Mouse (Mus musculus) embryonic facial prominence, embryonic 15.5 days (tissue): ENCODE measurements around the gene Frmd5. TPM values are rescaled to one million over a fixed set of nuclear protein-coding genes. Genes with fewer than 3 reads are reported as not detected.

Experiments used
- ATAC-seq: fragments of 200-750 bp; cut with Nextera tagmentation; 2 replicates; pipeline ENCODE4 v1.8.0; 2017; ENCODE audit warnings: low read depth, moderate TSS enrichment; ENCODE audit not compliant: insufficient number of reproducible peaks, low FRiP score, low TSS enrichment
- H3K27ac ChIP-seq: fragments of 300-500 bp; sonication (generic); replicated peaks from 2 replicates; pipeline ENCODE4 v1.5.1; 2015; ENCODE audit warnings: mild to moderate bottlenecking, inconsistent platforms
- H3K27me3 ChIP-seq: fragments of 300-500 bp; sonication (generic); 2 replicates; pipeline ENCODE4 v1.6.1; 2015; ENCODE audit warnings: inconsistent platforms
- H3K36me3 ChIP-seq: fragments of 300-500 bp; sonication (generic); 2 replicates; pipeline ENCODE4 v1.6.1; 2015; ENCODE audit warnings: mild to moderate bottlenecking, inconsistent platforms
- H3K4me1 ChIP-seq: fragments of 300-500 bp; sonication (generic); 2 replicates; pipeline ENCODE4 v1.6.1; 2015; ENCODE audit warnings: inconsistent platforms
- H3K4me2 ChIP-seq: fragments of 300-500 bp; sonication (generic); replicated peaks from 2 replicates; pipeline ENCODE4 v1.6.1; 2015; ENCODE audit warnings: mild to moderate bottlenecking, inconsistent platforms
- H3K4me3 ChIP-seq: fragments of 300-500 bp; sonication (generic); replicated peaks from 2 replicates; pipeline ENCODE4 v1.5.1; 2015; ENCODE audit warnings: mild to moderate bottlenecking, inconsistent platforms
- H3K9ac ChIP-seq: fragments of 300-500 bp; sonication (generic); 2 replicates; pipeline ENCODE4 v1.6.1; 2015; ENCODE audit warnings: inconsistent platforms
- H3K9me3 ChIP-seq: fragments of 300-500 bp; sonication (generic); replicated peaks from 2 replicates; pipeline ENCODE4 v1.6.1; 2016; ENCODE audit warnings: inconsistent platforms
- WGBS: fragments of 180-500 bp; shearing (Covaris S2); methylation state at CpG from one replicate; pipeline ENCODE4 v1.1.7; 2015; 5-methylcytosine and 5-hydroxymethylcytosine counted together
- polyA plus RNA-seq: library from polyadenylated mRNA; unstranded; fragments of >200 nt; fragmentation: Nextera tagmentation; extraction: Ambion mirVana; gene quantifications from 2 replicates; pipeline ENCODE4 v1.2.1, GENCODE M21; 2015

Frmd5 gene
- polyA plus RNA-seq, 1 experiment from 2014 or later, result 2.2 TPM

DNA sequence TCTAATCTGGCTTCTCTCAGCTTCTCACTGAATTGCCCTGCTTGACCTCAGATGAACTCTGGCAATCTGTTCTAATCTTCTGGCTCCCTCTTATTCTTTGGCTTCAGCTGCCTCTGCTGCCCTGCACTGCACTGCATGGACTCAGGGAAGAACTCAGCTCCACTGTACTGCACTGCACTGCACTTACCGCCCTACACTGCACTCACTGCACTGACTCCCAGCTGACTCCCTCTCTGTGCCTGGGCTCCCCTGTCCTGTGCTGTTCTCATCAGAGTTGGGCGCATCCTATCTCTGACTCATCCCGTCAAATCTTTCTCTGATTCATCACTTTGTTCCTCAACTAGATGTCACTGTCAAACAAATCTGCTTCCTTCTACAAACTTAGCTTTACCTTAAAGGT is 124.5 kb downstream of the Frmd5 start:
- no peak overlapping the region for H3K27ac ChIP-seq
- H3K36me3 ChIP-seq, result no peaks in the 10 kb centered on the region
- H3K27me3 ChIP-seq, result no peaks in the 10 kb centered on the region
- no peak overlapping the region for H3K4me3 ChIP-seq
- H3K4me2 ChIP-seq, result no peak overlapping the region
- no peak overlapping the region for H3K9ac ChIP-seq
- H3K4me1 ChIP-seq, result no peaks in the 10 kb centered on the region
- 83% methylated on average over 3 of the region's 3 CpGs for WGBS
- H3K9me3 ChIP-seq, result no peaks in the 10 kb centered on the region
- ATAC-seq, result no peak

DNA sequence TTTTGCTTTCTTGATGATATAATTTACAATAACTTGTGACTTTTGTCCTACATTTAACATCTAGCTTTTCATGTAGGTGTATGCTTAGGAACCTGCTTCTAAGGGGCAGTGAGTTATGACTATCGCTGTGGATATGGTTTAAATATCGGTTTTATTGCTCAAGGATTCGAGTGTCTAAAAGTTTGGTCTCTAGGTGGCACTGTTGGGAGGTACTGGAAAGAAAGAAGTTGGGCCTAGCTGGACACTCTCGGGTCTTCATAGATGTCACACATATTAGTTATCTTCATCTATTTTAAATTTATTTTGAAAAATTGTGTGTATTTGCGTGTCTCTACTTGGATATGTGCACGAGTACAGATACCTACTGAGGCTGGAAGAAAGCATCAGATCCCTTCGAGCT is 127.2 kb downstream of the Frmd5 start:
- WGBS, result 76% methylated on average over 7 of the region's 7 CpGs
- no peaks in the 10 kb centered on the region for H3K36me3 ChIP-seq
- no peak for ATAC-seq

DNA sequence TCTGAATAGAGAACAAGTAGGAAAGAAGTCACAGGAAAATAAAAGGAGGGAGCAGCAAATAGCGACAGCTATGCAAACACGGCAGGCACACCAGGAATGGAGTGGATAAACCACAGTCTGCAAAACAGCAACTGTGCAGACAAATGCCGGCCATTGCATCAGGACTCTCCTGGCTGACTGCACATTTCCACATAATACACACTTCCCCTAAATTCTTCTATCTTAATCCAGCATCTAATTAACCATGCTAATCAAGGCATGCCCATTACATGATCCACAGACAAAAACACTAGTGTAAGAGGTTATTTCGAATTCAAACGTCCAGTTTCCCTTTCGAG is 129.3 kb downstream of the Frmd5 start:
- Histone ChIP-seq H3K9me3 (no peaks in the 10 kb centered on the region), H3K36me3 (no peaks in the 10 kb centered on the region), H3K27me3 (no peaks in the 10 kb centered on the region), H3K9ac (no peak overlapping the region), H3K4me3 (no peak overlapping the region), H3K4me2 (no peak overlapping the region), H3K4me1 (no peaks in the 10 kb centered on the region), H3K27ac (no peak overlapping the region)
- WGBS, result 67% methylated on average over 6 of the region's 6 CpGs
- no peak for ATAC-seq

More for the DNA sequence above, 127.2 kb downstream of the Frmd5 start:
- Histone ChIP-seq H3K4me3 (no peak overlapping the region), H3K27ac (no peak overlapping the region), H3K9ac (no peak overlapping the region), H3K9me3 (no peaks in the 10 kb centered on the region), H3K4me1 (no peaks in the 10 kb centered on the region), H3K4me2 (no peak overlapping the region), H3K27me3 (no peaks in the 10 kb centered on the region)

DNA sequence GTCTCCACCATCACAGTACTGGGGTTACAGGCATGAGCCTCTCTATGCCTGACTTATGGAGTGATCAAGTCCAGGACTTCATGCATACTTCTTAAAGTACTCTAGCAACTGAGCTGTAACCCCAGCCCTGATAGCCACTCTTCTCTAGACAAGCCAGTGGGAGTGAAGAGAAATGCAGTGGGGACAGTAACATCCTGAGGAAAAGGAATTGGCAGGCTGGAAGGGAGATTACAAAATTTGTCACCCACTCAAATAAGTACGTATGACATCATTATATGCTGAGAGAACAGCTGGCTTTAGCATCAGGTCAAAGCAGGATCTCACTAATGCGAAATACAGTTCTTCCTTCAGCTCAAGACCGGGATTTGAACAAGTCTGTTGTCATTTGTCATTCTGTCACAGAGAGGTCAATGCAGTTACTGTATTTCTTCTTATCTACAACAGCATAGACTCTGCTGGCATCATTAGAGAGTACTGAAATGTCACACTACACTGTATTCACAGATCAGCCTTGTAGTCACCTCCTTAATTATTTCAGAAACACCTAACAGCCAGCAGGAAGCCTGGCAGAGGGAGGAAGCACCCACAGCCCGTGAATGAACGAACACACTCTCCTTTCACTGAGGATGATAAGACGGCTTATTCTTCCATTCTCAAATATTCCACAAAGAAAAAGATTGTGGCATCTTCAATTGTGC is 129.8 kb downstream of the Frmd5 start:
- H3K9me3 ChIP-seq, result no peaks in the 10 kb centered on the region
- no peak overlapping the region for H3K4me3 ChIP-seq
- H3K27me3 ChIP-seq, result no peaks in the 10 kb centered on the region
- H3K36me3 ChIP-seq, result no peaks in the 10 kb centered on the region
- 74% methylated on average over 6 of the region's 6 CpGs for WGBS
- H3K4me2 ChIP-seq, result no peak overlapping the region
- H3K4me1 ChIP-seq, result no peaks in the 10 kb centered on the region
- H3K9ac ChIP-seq, result no peak overlapping the region
- ATAC-seq, result no peak
- H3K27ac ChIP-seq, result no peak overlapping the region

DNA sequence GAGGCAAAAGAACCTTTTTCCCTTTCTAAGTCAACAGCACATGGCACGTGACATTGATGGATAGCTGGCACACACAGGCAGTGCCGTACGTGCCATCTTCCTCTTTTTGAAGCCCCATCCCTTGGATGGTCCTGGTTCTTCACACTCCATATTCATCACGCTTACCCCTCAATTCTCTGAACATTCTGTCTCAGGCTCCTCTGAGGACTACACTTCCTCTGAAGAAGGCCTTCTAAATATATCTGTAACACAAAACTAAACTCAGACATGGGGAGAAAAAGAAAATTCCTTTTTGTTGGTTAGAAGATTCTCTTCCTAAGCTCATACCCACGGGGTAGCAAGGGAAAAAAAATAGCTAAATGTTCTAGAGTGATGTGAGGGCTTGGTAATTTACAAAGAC is 131.0 kb downstream of the Frmd5 start:
- H3K27me3 ChIP-seq, result no peaks in the 10 kb centered on the region
- H3K4me2 ChIP-seq, result no peak overlapping the region
- no peaks in the 10 kb centered on the region for H3K36me3 ChIP-seq
- WGBS, result 82% methylated on average over 5 of the region's 5 CpGs
- H3K9me3 ChIP-seq, result no peaks in the 10 kb centered on the region
- H3K9ac ChIP-seq, result no peak overlapping the region
- no peaks in the 10 kb centered on the region for H3K4me1 ChIP-seq
- no peak overlapping the region for H3K4me3 ChIP-seq
- no peak for ATAC-seq
- H3K27ac ChIP-seq, result no peak overlapping the region

DNA sequence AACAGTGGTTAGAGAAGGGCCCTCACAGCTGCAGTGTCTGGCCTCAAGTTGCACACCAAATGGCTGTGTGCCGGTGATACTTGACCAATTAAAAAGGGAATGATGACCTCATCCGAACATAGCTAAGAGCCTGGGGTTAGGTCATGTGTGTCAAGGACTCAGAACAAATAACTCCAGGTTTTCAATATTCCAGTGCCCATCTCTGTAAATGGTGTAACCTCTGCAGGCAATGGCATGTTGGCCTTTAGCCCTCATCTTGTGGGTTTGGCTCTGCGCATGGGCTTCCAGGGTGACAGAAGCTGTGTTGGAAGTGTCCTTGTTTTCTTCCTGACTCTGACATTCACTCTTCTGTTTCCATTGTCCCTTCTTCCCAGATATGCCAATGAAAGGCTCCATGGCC is 131.8 kb downstream of the Frmd5 start:
- Histone ChIP-seq H3K4me2 (no peak overlapping the region), H3K27me3 (no peaks in the 10 kb centered on the region), H3K36me3 (no peaks in the 10 kb centered on the region), H3K9me3 (no peaks in the 10 kb centered on the region), H3K27ac (no peak overlapping the region), H3K4me1 (no peaks in the 10 kb centered on the region), H3K9ac (no peak overlapping the region), H3K4me3 (no peak overlapping the region)
- WGBS, result 75% methylated on average over 3 of the region's 3 CpGs
- ATAC-seq, result no peak

DNA sequence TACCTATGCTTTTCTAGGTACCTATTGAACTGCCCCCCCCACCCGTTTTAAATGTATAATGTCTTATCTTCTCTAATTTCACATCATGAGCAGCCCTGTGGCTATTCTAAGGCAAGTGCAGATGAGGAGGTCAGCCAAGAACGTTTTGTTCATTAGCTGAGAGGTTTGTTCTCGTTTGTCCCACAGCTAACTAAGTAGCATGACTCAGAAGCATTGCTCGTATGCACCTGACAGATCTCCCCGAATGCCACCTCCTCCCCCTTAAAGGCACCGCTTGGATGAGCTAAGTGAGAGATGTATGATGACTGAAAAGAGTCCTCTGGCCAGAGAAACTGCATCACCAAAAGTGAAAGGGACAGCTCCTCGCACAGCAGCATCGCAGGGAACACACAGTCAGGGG is 132.7 kb downstream of the Frmd5 start:
- Histone ChIP-seq H3K4me3 (no peak overlapping the region), H3K9ac (no peak overlapping the region), H3K27ac (no peak overlapping the region), H3K4me1 (no peaks in the 10 kb centered on the region), H3K4me2 (no peak overlapping the region), H3K27me3 (no peaks in the 10 kb centered on the region), H3K9me3 (no peaks in the 10 kb centered on the region), H3K36me3 (no peaks in the 10 kb centered on the region)
- ATAC-seq, result no peak
- WGBS, result 58% methylated on average over 8 of the region's 8 CpGs

DNA sequence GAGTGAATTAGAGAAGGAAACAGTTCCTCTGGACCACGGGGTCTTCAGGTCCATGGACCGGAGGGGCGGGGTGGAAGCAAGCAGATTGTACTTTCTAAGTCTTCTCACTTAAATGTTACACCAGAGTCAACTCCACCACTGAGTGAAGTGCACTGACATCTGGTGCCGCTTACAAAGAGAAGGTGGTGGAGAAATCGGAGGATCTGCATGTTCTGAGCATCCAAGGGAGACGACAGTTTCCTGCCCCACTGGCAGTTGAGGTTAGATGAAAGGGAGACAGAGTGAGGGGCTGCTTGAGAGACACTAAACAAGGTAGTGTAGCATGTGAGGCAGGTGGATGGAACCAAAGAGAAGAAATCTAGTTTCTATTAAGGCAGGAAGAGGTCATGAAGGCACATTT is 137.0 kb downstream of the Frmd5 start:
- Histone ChIP-seq H3K9ac (no peak overlapping the region), H3K9me3 (no peaks in the 10 kb centered on the region), H3K27me3 (no peaks in the 10 kb centered on the region), H3K4me3 (no peak overlapping the region), H3K36me3 (no peaks in the 10 kb centered on the region), H3K4me2 (no peak overlapping the region), H3K27ac (no peak overlapping the region), H3K4me1 (no peaks in the 10 kb centered on the region)
- 68% methylated on average over 6 of the region's 6 CpGs for WGBS
- no peak for ATAC-seq

DNA sequence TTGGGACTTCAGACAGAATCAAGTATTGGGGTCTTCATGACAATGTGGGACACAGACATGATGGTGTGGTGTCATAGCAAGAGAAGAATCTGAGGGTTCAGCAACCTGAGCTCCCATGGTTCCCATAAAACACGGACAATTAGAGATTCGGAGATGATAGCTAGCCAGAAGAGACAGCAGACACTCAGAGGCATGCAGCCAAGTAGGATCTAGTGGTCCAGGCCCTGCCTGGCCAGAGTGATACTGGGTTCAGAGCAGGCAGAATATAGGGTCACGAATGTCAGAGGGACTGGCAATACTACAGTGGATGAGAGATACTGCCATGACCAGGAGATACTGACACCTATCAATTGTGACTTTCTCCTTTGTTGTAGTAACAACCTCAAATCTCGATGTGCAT is 138.6 kb downstream of the Frmd5 start:
- no peak overlapping the region for H3K27ac ChIP-seq
- H3K36me3 ChIP-seq, result no peaks in the 10 kb centered on the region
- H3K4me2 ChIP-seq, result no peak overlapping the region
- WGBS, result 76% methylated on average over 4 of the region's 4 CpGs
- H3K4me3 ChIP-seq, result no peak overlapping the region
- H3K4me1 ChIP-seq, result no peaks in the 10 kb centered on the region
- no peaks in the 10 kb centered on the region for H3K27me3 ChIP-seq
- ATAC-seq, result no peak
- no peak overlapping the region for H3K9ac ChIP-seq
- H3K9me3 ChIP-seq, result no peaks in the 10 kb centered on the region

DNA sequence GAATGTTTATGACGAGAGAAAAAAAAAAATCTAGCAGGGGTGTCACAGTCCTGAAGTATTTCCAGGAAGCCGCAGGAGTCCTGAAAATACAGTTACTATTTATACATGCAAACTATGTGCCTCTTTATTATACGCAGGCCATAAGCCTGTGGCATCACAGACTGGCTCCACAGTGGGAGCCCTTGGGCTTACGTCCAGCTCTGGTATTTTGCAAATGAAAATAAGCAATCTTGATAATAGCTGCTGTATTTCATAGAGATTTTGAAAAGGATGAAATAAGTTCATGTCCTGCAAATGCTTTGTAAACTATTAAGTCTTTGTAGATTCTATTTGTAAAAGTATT is 145.8 kb downstream of the Frmd5 start:
- Histone ChIP-seq H3K27ac (no peak overlapping the region), H3K27me3 (no peaks in the 10 kb centered on the region), H3K4me2 (no peak overlapping the region), H3K9ac (no peak overlapping the region), H3K36me3 (no peaks in the 10 kb centered on the region), H3K9me3 (no peaks in the 10 kb centered on the region), H3K4me1 (peaks cover 6% of the 10 kb centered on the region; the same call in 1 of the 2 replicates), H3K4me3 (no peak overlapping the region)
- no peak for ATAC-seq
- WGBS, result 57% methylated on average over 4 of the region's 4 CpGs

DNA sequence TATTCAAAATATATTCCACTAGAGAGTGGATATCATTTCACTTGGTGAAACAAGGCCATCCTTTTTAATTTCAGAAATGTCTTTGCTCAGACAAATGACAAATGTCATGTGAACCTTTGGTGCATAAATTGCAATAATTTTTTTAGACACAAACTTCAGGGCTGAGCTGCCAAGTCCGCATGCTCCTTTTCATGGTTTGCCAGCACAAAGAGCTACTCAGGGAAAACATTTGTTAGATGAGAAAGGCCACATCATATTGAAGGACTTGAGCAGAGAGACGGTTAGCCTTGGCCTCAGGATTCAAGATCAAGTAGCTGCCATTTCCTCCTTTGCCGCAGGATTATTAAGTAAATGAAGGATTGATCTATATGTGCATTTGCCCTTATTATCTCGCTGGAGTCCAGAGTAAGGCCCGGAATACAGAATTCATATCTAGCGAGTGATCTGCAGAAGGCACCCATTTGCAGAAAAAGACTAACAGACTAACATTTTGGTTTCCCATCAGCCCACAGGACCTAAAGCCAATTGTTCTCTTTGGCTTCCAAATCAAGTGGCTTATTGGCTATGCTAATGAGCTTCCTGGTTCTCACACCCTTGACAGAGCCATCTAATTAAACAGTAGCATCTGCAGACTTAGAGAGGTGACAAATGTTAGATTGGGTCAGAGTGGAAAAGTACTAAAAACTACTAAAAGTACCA is 146.3 kb downstream of the Frmd5 start:
- no peak overlapping the region for H3K4me2 ChIP-seq
- WGBS, result 65% methylated on average over 6 of the region's 6 CpGs
- no peaks in the 10 kb centered on the region for H3K9me3 ChIP-seq
- no peak overlapping the region for H3K27ac ChIP-seq
- H3K9ac ChIP-seq, result no peak overlapping the region
- ATAC-seq, result no peak
- H3K36me3 ChIP-seq, result no peaks in the 10 kb centered on the region
- H3K4me3 ChIP-seq, result no peak overlapping the region
- H3K27me3 ChIP-seq, result no peaks in the 10 kb centered on the region
- peaks cover 6% of the 10 kb centered on the region; the same call in 1 of the 2 replicates for H3K4me1 ChIP-seq

DNA sequence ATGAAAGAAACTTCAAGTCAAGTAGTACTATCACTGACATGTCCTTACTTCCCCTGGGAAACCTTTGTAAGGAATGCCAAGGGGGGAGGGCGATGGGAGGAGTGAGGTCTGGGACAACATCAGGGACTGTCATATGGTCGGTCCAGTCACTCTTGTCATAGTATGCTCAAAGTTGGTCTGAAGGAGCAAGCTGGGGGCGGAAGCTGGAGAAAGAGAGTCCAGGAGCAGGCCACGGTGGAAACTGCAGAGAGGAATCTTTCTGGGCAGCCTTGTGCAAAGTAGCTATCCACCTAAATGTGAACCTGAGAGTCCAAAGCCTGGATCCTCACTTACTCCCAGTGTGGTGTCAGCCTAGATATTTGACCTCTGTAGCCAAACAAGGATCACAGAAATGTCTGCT is 147.5 kb downstream of the Frmd5 start:
- no peak overlapping the region for H3K9ac ChIP-seq
- no peaks in the 10 kb centered on the region for H3K9me3 ChIP-seq
- WGBS, result 87% methylated on average over 4 of the region's 4 CpGs
- no peak overlapping the region for H3K4me2 ChIP-seq
- peaks cover 6% of the 10 kb centered on the region; the same call in 1 of the 2 replicates for H3K4me1 ChIP-seq
- H3K4me3 ChIP-seq, result no peak overlapping the region
- H3K36me3 ChIP-seq, result no peaks in the 10 kb centered on the region
- H3K27me3 ChIP-seq, result no peaks in the 10 kb centered on the region
- no peak overlapping the region for H3K27ac ChIP-seq
- no peak for ATAC-seq
